Mouse (Mus musculus): ENCODE measurements around the gene Azgp1. TPM values are rescaled to one million over a fixed set of nuclear protein-coding genes. Genes with fewer than 3 reads are reported as not detected.

Gene Azgp1
- 3.8 TPM for polyA plus RNA-seq (2015; fragmentation: Illumina TruSeq; extraction: RNeasy Lipid Tissue Mini Kit (QIAGEN cat#74804); ENCODE audit: insufficient read depth, low read depth, low replicate concordance)

GRCm38 (mm10) chr5:137981300-137981699, at the start of gene Azgp1:
Gene Azgp1 (plus strand): TSS chr5:137981520.

GRCm38 (mm10) chr5:137962945-137963344, 18.4 kb upstream of the Azgp1 start, which contains the start of gene Gjc3:
Gene Gjc3 (minus strand): TSS chr5:137963098.

DNA sequence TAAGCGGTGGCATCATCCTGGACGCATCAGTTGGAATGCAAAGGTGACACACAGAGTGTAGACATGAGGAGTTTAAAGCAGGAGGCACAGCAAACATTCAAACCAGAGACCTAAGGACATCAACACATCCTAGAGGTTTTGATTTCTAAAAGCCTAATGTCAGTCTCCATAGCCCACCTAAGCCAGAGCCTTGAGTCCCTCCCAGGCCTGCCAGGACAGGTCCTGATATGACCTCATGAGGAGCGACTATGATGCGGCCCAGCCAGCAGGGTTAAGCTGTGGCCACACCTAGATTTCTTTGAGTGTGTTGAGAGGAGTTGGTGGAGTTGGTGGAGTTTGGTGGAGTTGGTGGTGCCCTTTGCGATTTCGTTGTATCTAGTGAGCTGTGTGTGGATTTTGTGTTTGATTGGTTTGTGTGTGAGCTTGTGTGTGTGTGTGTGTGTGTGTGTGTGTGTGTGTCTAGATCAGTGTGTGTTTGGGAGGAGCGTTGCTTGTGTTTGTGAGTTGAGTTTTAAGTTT, 39.7 kb downstream of the Azgp1 start, which contains the start of the genes Smok3a and Smok3b:
Gene Smok3a, plus strand, starts transcription at position 301 of the 519 bp plus-strand sequence.
Gene Smok3b, plus strand, starts transcription at position 469 of the 519 bp plus-strand sequence.

Other genes with a start within 250 kb of the Azgp1 start
- 1.2 TPM for gene Nyap1, start 239.9 kb upstream of the Azgp1 start, polyA plus RNA-seq (2015; fragmentation: Illumina TruSeq; extraction: RNeasy Lipid Tissue Mini Kit (QIAGEN cat#74804); ENCODE audit: insufficient read depth, low read depth, low replicate concordance)
- gene Tsc22d4, start 235.8 kb upstream of the Azgp1 start, polyA plus RNA-seq (2015; fragmentation: Illumina TruSeq; extraction: RNeasy Lipid Tissue Mini Kit (QIAGEN cat#74804); ENCODE audit: insufficient read depth, low read depth, low replicate concordance): 16.1 TPM
- 6.1 TPM for gene Ppp1r35, start 202.7 kb upstream of the Azgp1 start, polyA plus RNA-seq (2015; fragmentation: Illumina TruSeq; extraction: RNeasy Lipid Tissue Mini Kit (QIAGEN cat#74804); ENCODE audit: insufficient read depth, low read depth, low replicate concordance)
- gene Mepce, start 193.9 kb upstream of the Azgp1 start, polyA plus RNA-seq (2015; fragmentation: Illumina TruSeq; extraction: RNeasy Lipid Tissue Mini Kit (QIAGEN cat#74804); ENCODE audit: insufficient read depth, low read depth, low replicate concordance): 15.2 TPM
- 1.2 TPM for gene Zcwpw1, start 193.7 kb upstream of the Azgp1 start, polyA plus RNA-seq (2015; fragmentation: Illumina TruSeq; extraction: RNeasy Lipid Tissue Mini Kit (QIAGEN cat#74804); ENCODE audit: insufficient read depth, low read depth, low replicate concordance)
- 2.6 TPM for gene Pilra, start 145.2 kb upstream of the Azgp1 start, polyA plus RNA-seq (2015; fragmentation: Illumina TruSeq; extraction: RNeasy Lipid Tissue Mini Kit (QIAGEN cat#74804); ENCODE audit: insufficient read depth, low read depth, low replicate concordance)
- gene Pilrb1, start 123.4 kb upstream of the Azgp1 start, polyA plus RNA-seq (2015; fragmentation: Illumina TruSeq; extraction: RNeasy Lipid Tissue Mini Kit (QIAGEN cat#74804); ENCODE audit: insufficient read depth, low read depth, low replicate concordance): not detected
- not detected for gene Pilrb2, start 109.7 kb upstream of the Azgp1 start, polyA plus RNA-seq (2015; fragmentation: Illumina TruSeq; extraction: RNeasy Lipid Tissue Mini Kit (QIAGEN cat#74804); ENCODE audit: insufficient read depth, low read depth, low replicate concordance)
- 1.7 TPM for gene Cyp3a13, start 59.9 kb upstream of the Azgp1 start, polyA plus RNA-seq (2015; fragmentation: Illumina TruSeq; extraction: RNeasy Lipid Tissue Mini Kit (QIAGEN cat#74804); ENCODE audit: insufficient read depth, low read depth, low replicate concordance)
- gene Gjc3, start 18.4 kb upstream of the Azgp1 start, polyA plus RNA-seq (2015; fragmentation: Illumina TruSeq; extraction: RNeasy Lipid Tissue Mini Kit (QIAGEN cat#74804); ENCODE audit: insufficient read depth, low read depth, low replicate concordance): not detected
- not detected for gene Smok3a, start 39.7 kb downstream of the Azgp1 start, polyA plus RNA-seq (2015; fragmentation: Illumina TruSeq; extraction: RNeasy Lipid Tissue Mini Kit (QIAGEN cat#74804); ENCODE audit: insufficient read depth, low read depth, low replicate concordance)
- gene Smok3b, start 39.9 kb downstream of the Azgp1 start, polyA plus RNA-seq (2015; fragmentation: Illumina TruSeq; extraction: RNeasy Lipid Tissue Mini Kit (QIAGEN cat#74804); ENCODE audit: insufficient read depth, low read depth, low replicate concordance): not detected
- not detected for gene Smok3c, start 71.7 kb downstream of the Azgp1 start, polyA plus RNA-seq (2015; fragmentation: Illumina TruSeq; extraction: RNeasy Lipid Tissue Mini Kit (QIAGEN cat#74804); ENCODE audit: insufficient read depth, low read depth, low replicate concordance)
- gene Zkscan1, start 103.6 kb downstream of the Azgp1 start, polyA plus RNA-seq (2015; fragmentation: Illumina TruSeq; extraction: RNeasy Lipid Tissue Mini Kit (QIAGEN cat#74804); ENCODE audit: insufficient read depth, low read depth, low replicate concordance): 2.7 TPM
- 4.1 TPM for gene Zscan21, start 135.4 kb downstream of the Azgp1 start, polyA plus RNA-seq (2015; fragmentation: Illumina TruSeq; extraction: RNeasy Lipid Tissue Mini Kit (QIAGEN cat#74804); ENCODE audit: insufficient read depth, low read depth, low replicate concordance)
- 1.2 TPM for gene Zfp113, start 174.2 kb downstream of the Azgp1 start, polyA plus RNA-seq (2015; fragmentation: Illumina TruSeq; extraction: RNeasy Lipid Tissue Mini Kit (QIAGEN cat#74804); ENCODE audit: insufficient read depth, low read depth, low replicate concordance)
- 25.2 TPM for gene Cops6, start 179.6 kb downstream of the Azgp1 start, polyA plus RNA-seq (2015; fragmentation: Illumina TruSeq; extraction: RNeasy Lipid Tissue Mini Kit (QIAGEN cat#74804); ENCODE audit: insufficient read depth, low read depth, low replicate concordance)
- 14.3 TPM for gene Ap4m1, start 190.5 kb downstream of the Azgp1 start, polyA plus RNA-seq (2015; fragmentation: Illumina TruSeq; extraction: RNeasy Lipid Tissue Mini Kit (QIAGEN cat#74804); ENCODE audit: insufficient read depth, low read depth, low replicate concordance)
- gene Mcm7, start 190.9 kb downstream of the Azgp1 start, polyA plus RNA-seq (2015; fragmentation: Illumina TruSeq; extraction: RNeasy Lipid Tissue Mini Kit (QIAGEN cat#74804); ENCODE audit: insufficient read depth, low read depth, low replicate concordance): 9.3 TPM
- gene Taf6, start 205.9 kb downstream of the Azgp1 start, polyA plus RNA-seq (2015; fragmentation: Illumina TruSeq; extraction: RNeasy Lipid Tissue Mini Kit (QIAGEN cat#74804); ENCODE audit: insufficient read depth, low read depth, low replicate concordance): 7.8 TPM
- 5.6 TPM for gene Cnpy4, start 206.0 kb downstream of the Azgp1 start, polyA plus RNA-seq (2015; fragmentation: Illumina TruSeq; extraction: RNeasy Lipid Tissue Mini Kit (QIAGEN cat#74804); ENCODE audit: insufficient read depth, low read depth, low replicate concordance)
- not detected for gene Mblac1, start 212.8 kb downstream of the Azgp1 start, polyA plus RNA-seq (2015; fragmentation: Illumina TruSeq; extraction: RNeasy Lipid Tissue Mini Kit (QIAGEN cat#74804); ENCODE audit: insufficient read depth, low read depth, low replicate concordance)
- 0.44 TPM for gene Nxpe5, start 244.4 kb downstream of the Azgp1 start, polyA plus RNA-seq (2015; fragmentation: Illumina TruSeq; extraction: RNeasy Lipid Tissue Mini Kit (QIAGEN cat#74804); ENCODE audit: insufficient read depth, low read depth, low replicate concordance)

All from pancreas, adult 10 weeks (tissue).